Mouse (Mus musculus) bone marrow macrophage, adult 2 months (primary cell): ENCODE results near the gene Coq6.

Experiments used
- CTCF ChIP-seq: IDR thresholded peaks from 2 replicates; pipeline ENCODE4 v1.5.1; 2012; ENCODE audit warnings: low read depth, mild to moderate bottlenecking, low read length, moderate library complexity
- POLR2A ChIP-seq: IDR thresholded peaks from 2 replicates; pipeline ENCODE4 v1.6.1; 2012; ENCODE audit warnings: mild to moderate bottlenecking, low read depth, low read length, borderline replicate concordance

- TF ChIP-seq CTCF (no peak), POLR2A (0 out of 2 replicates have a peak, but pooled peaks have one; percentile 41)
Observed at GRCm38 (mm10) chr12:84361555-84362489, at the start of gene Coq6, which contains the start of gene Fam161b.
